Mouse (Mus musculus): ENCODE data around the gene Pgpep1l.
"Not testable (repeated sequence)": the region's sequence is repeated elsewhere in the genome, so short reads cannot be mapped to it uniquely, and the experiment has no call there.

The Pgpep1l gene

GRCm38 (mm10) chr7:68264028-68264453, at the start of gene Pgpep1l:
Pgpep1l (minus strand) TSS chr7:68264233.
- DNase-seq (ENCODE audit: low spot score in 2 of 2) = no peak

- DNase-seq (ENCODE audit: low spot score in 2 of 2) = no peak
Measured at GRCm38 (mm10) chr7:68313038-68313782, 49.2 kb upstream of the Pgpep1l start.

GRCm38 (mm10) chr7:68312395-68312794, 48.4 kb upstream of the Pgpep1l start:
- peak in 1 of 2 experiments; percentile 40 for DNase-seq (ENCODE audit: low spot score in 2 of 2)

GRCm38 (mm10) chr7:68311469-68311868, 47.4 kb upstream of the Pgpep1l start:
- DNase-seq (ENCODE audit: low spot score in 2 of 2) = no peak

GRCm38 (mm10) chr7:68306756-68307155, 42.7 kb upstream of the Pgpep1l start:
- no peak for DNase-seq (ENCODE audit: low spot score in 2 of 2)

GRCm38 (mm10) chr7:68305781-68306575, 41.9 kb upstream of the Pgpep1l start:
- no peak for DNase-seq (ENCODE audit: low spot score in 2 of 2)

- no peak for DNase-seq (ENCODE audit: low spot score in 2 of 2)
Measured at GRCm38 (mm10) chr7:68303685-68304084, 39.7 kb upstream of the Pgpep1l start.

- peak in 1 of 2 experiments; percentile 70 for DNase-seq (ENCODE audit: low spot score in 2 of 2)
Measured at GRCm38 (mm10) chr7:68302586-68303433, 38.8 kb upstream of the Pgpep1l start.

GRCm38 (mm10) chr7:68301160-68301559, 37.1 kb upstream of the Pgpep1l start:
- no peak for DNase-seq (ENCODE audit: low spot score in 2 of 2)

- no peak for DNase-seq (ENCODE audit: low spot score in 2 of 2)
Measured at GRCm38 (mm10) chr7:68298381-68299076, 34.5 kb upstream of the Pgpep1l start.

GRCm38 (mm10) chr7:68296487-68296886, 32.5 kb upstream of the Pgpep1l start:
- DNase-seq (ENCODE audit: low spot score in 2 of 2) = no peak

GRCm38 (mm10) chr7:68293997-68294789, 30.2 kb upstream of the Pgpep1l start:
- DNase-seq (ENCODE audit: low spot score in 2 of 2) = no peak

GRCm38 (mm10) chr7:68291603-68292002, 27.6 kb upstream of the Pgpep1l start:
- DNase-seq (ENCODE audit: low spot score in 2 of 2) = no peak

- DNase-seq (ENCODE audit: low spot score in 2 of 2) = no peak
Measured at GRCm38 (mm10) chr7:68289081-68289480, 25.0 kb upstream of the Pgpep1l start.

GRCm38 (mm10) chr7:68288000-68288399, 24.0 kb upstream of the Pgpep1l start:
- not testable (repeated sequence) for DNase-seq (ENCODE audit: low spot score in 2 of 2)

GRCm38 (mm10) chr7:68287582-68287981, 23.5 kb upstream of the Pgpep1l start:
- no peak for DNase-seq (ENCODE audit: low spot score in 2 of 2)

- no peak for DNase-seq (ENCODE audit: low spot score in 2 of 2)
Measured at GRCm38 (mm10) chr7:68286526-68287481, 22.8 kb upstream of the Pgpep1l start.

GRCm38 (mm10) chr7:68285851-68286298, 21.8 kb upstream of the Pgpep1l start:
- DNase-seq (ENCODE audit: low spot score in 2 of 2) = no peak

GRCm38 (mm10) chr7:68283776-68284175, 19.7 kb upstream of the Pgpep1l start:
- no peak for DNase-seq (ENCODE audit: low spot score in 2 of 2)

Data from left cerebral cortex, adult 9 months (tissue).